Mouse (Mus musculus): ENCODE measurements at regions not wholly inside any gene's neighbourhood (a gene's known extent, or its start where the extent isn't known, plus 50 kb on each side); places are given as distances from the start of the nearest gene placed in this dataset.

GRCm38 (mm10) chr14:55406146-55406545 is 72.4 kb upstream of the Dhrs4 start:
- Histone ChIP-seq H3K4me3 (ENCODE audit: low read depth, low read length) (no peak overlapping the region), H3K9ac (ENCODE audit: low read length) (no peak overlapping the region), H3K9me3 (ENCODE audit: control insufficient read depth, low read length) (no peaks in the 10 kb centered on the region), H3K4me1 (replicated peaks; ENCODE audit: control insufficient read depth, insufficient read depth) (no peaks in the 10 kb centered on the region), H3K27ac (replicated peaks) (no peak overlapping the region), H3K4me2 (replicated peaks; ENCODE audit: low read depth) (no peak overlapping the region), H3K27me3 (ENCODE audit: control insufficient read depth, insufficient read depth, low read length) (no peaks in the 10 kb centered on the region), H3K36me3 (ENCODE audit: control insufficient read depth, insufficient read depth, low read length) (no peaks in the 10 kb centered on the region)
- 81% methylated on average over 2 of the region's 2 CpGs for WGBS
- DNase-seq (ENCODE audit: low spot score) (no peak), ATAC-seq (ENCODE audit: low FRiP score, low TSS enrichment) (no peak)
- no peak for TF ChIP-seq CTCF (IDR thresholded peaks at IDR 0.05; ENCODE audit: low read depth)
- TF ChIP-seq EP300 (optimal IDR thresholded peaks at IDR 0.05), result no peak
